Mouse (Mus musculus): ENCODE results near the gene Myo10. TPM values are rescaled to one million over a fixed set of nuclear protein-coding genes. Genes with fewer than 3 reads are reported as not detected.

Gene Myo10
- total and polyA plus RNA-seq, 2 experiments from 2014 or later: 29.3 to 34.7 TPM

DNA sequence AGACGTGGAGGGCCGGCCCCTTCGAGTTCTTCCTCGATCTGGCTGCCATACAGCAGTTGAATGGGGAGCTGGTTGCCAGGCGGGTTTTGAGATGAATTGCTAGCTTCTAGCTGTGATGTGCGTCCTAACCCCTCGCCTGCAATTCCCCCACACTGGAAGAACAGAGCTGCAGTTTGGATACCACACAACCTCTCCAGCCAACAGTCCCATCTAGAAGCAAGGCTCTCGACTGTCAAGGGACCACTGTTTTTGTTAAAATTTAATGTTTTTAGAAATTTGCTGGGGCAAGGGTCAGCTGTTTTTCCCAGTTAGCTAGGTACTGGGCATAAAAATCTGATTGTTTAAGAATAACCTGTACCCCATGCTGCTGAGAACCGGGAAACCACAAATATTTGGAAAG, 165.1 kb downstream of the Myo10 start:
- H3K4me3 ChIP-seq (ENCODE audit: low read depth, low read length): no peak overlapping the region
- no peaks in the 10 kb centered on the region for H3K4me1 ChIP-seq (ENCODE audit: insufficient read depth, low read length)
- ATAC-seq (ENCODE audit: low FRiP score) (no peak), DNase-seq (ENCODE audit: low spot score) (peak; percentile 38)
- H3K27ac ChIP-seq (ENCODE audit: low read depth, low read length): no peak overlapping the region
- H3K9ac ChIP-seq (replicated peaks; ENCODE audit: low read length, poor library complexity, severe bottlenecking): no peak overlapping the region
- H3K9me3 ChIP-seq (ENCODE audit: low read length): no peaks in the 10 kb centered on the region
- 65% methylated on average over 9 of the region's 9 CpGs for WGBS
- TF ChIP-seq CTCF (IDR thresholded peaks at IDR 0.05): no peak
- H3K27me3 ChIP-seq (ENCODE audit: insufficient read depth, low read length): no peaks in the 10 kb centered on the region
- no peak overlapping the region for H3K4me2 ChIP-seq (ENCODE audit: low read depth, low read length, poor library complexity, severe bottlenecking)
- H3K36me3 ChIP-seq (ENCODE audit: insufficient read depth, low read length): peaks cover 11% of the 10 kb centered on the region

DNA sequence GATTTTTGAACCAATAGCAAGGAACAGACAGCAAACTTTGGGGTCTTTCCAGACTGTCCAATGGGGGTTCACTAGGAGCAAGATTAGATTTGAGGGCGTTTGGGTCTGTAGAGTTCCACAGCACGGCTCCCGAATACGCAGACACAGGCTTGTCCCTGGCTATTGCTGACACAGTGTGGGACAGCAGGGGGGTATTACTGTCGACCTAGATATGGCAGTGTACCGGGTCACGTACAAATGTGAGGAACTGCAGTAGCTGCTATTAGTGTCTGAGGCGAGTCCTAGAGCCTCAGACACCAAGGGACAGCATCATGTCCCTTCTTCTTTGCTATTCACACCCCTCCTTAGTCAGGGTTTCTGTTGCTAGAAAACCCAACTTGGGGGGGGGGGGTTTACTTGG, 165.6 kb downstream of the Myo10 start:
- no peak for TF ChIP-seq CTCF (IDR thresholded peaks at IDR 0.05)
- no peak for ATAC-seq (ENCODE audit: low FRiP score)
- no peak for DNase-seq (ENCODE audit: low spot score)
- Histone ChIP-seq H3K36me3 (ENCODE audit: insufficient read depth, low read length) (peaks cover 11% of the 10 kb centered on the region), H3K9me3 (ENCODE audit: low read length) (no peaks in the 10 kb centered on the region), H3K27ac (ENCODE audit: low read depth, low read length) (no peak overlapping the region), H3K4me3 (ENCODE audit: low read depth, low read length) (no peak overlapping the region), H3K4me2 (ENCODE audit: low read depth, low read length, poor library complexity, severe bottlenecking) (no peak overlapping the region), H3K27me3 (ENCODE audit: insufficient read depth, low read length) (no peaks in the 10 kb centered on the region), H3K4me1 (ENCODE audit: insufficient read depth, low read length) (no peaks in the 10 kb centered on the region), H3K9ac (replicated peaks; ENCODE audit: low read length, poor library complexity, severe bottlenecking) (no peak overlapping the region)
- WGBS: 78% methylated on average over 8 of the region's 8 CpGs

DNA sequence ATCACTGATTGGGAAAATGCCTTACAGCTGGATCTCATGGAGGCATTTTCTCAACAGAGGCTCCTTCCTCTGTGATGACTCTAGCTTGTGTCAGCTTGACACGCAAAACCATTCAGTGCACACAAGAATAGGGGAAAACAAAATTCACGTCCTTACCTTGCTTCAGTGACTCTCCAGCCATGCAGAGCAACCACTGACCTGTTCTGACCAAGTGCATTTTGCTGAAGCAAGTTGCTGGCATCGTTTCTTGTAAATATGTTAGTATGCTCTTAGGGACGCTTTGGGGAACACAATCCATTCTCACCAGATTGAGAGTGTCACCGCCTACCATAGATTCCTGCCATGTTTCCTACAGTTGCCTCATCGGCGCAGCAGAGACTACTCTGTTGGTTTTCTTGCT, 166.2 kb downstream of the Myo10 start:
- ATAC-seq (ENCODE audit: low FRiP score) (no peak), DNase-seq (ENCODE audit: low spot score) (no peak)
- Histone ChIP-seq H3K9ac (replicated peaks; ENCODE audit: low read length, poor library complexity, severe bottlenecking) (no peak overlapping the region), H3K27ac (ENCODE audit: low read depth, low read length) (no peak overlapping the region), H3K4me1 (ENCODE audit: insufficient read depth, low read length) (no peaks in the 10 kb centered on the region), H3K9me3 (ENCODE audit: low read length) (no peaks in the 10 kb centered on the region), H3K4me3 (ENCODE audit: low read depth, low read length) (no peak overlapping the region), H3K27me3 (ENCODE audit: insufficient read depth, low read length) (no peaks in the 10 kb centered on the region), H3K36me3 (ENCODE audit: insufficient read depth, low read length) (peaks cover 11% of the 10 kb centered on the region), H3K4me2 (ENCODE audit: low read depth, low read length, poor library complexity, severe bottlenecking) (no peak overlapping the region)
- TF ChIP-seq CTCF (IDR thresholded peaks at IDR 0.05): no peak
- WGBS: 80% methylated on average over 7 of the region's 7 CpGs

DNA sequence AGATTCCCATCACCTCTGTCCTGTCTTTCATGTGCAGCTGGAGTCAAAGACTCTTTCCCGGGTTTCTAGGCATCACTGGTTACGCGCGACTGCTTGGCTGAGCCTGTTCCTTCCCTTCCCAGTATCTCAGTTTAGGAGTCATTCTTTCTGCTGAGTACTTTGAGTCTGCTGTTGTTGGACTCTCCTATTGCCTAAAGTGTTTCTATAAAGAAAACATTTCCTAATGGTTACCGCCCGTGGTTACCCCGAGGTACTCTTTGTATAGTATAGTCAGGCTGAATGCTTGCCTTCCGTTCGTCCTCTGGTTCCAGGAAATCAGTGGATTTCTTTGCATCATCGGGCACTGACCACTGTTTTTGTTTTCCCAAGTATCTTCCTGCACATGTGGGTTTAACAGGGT, 166.9 kb downstream of the Myo10 start:
- Histone ChIP-seq H3K9ac (replicated peaks; ENCODE audit: low read length, poor library complexity, severe bottlenecking) (no peak overlapping the region), H3K9me3 (ENCODE audit: low read length) (no peaks in the 10 kb centered on the region), H3K36me3 (ENCODE audit: insufficient read depth, low read length) (peaks cover 8% of the 10 kb centered on the region), H3K4me1 (ENCODE audit: insufficient read depth, low read length) (no peaks in the 10 kb centered on the region), H3K4me2 (ENCODE audit: low read depth, low read length, poor library complexity, severe bottlenecking) (no peak overlapping the region), H3K27ac (ENCODE audit: low read depth, low read length) (no peak overlapping the region), H3K27me3 (ENCODE audit: insufficient read depth, low read length) (no peaks in the 10 kb centered on the region), H3K4me3 (ENCODE audit: low read depth, low read length) (no peak overlapping the region)
- ATAC-seq (ENCODE audit: low FRiP score) (no peak), DNase-seq (ENCODE audit: low spot score) (no peak)
- TF ChIP-seq CTCF (IDR thresholded peaks at IDR 0.05): no peak
- WGBS: 71% methylated on average over 10 of the region's 10 CpGs

DNA sequence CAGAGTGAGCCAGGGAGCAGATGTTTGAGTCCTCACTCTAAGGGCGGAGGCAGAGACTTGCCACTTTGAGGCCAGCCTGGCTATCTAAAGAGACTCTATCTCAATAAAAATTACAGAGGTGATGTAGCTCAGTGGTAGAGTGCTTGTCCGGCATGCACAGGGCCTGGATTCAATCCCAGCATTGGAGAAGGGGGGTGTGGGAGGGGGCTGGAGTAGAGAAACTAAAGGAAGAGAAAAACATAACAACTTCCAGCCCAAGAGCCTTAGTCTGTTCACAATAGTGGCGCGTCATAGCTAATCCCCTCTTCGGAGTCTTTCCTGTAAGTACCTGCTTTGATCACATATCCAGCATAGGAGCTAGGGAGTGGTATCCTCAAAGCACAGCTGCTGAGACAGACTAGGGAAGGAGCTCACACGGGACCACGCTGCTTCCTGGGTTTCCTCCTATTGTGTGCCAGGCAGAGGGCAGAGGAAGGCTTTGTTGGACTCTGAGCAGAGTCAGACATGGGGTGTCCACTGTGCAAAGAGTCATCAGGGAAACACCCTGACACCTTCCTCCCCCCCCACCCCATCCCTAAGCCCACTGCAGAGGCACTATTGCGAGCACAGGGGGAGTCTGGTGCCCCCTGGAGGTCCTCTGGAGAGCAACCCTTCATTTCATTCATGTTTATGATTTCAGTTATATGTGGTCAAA, 169.5 kb downstream of the Myo10 start:
- H3K27ac ChIP-seq (ENCODE audit: low read depth, low read length): no peak overlapping the region
- 0 out of 2 replicates have a peak, but pooled peaks cover 7% of the 10 kb centered on the region for H3K36me3 ChIP-seq (ENCODE audit: insufficient read depth, low read length)
- no peak overlapping the region for H3K9ac ChIP-seq (replicated peaks; ENCODE audit: low read length, poor library complexity, severe bottlenecking)
- ATAC-seq (ENCODE audit: low FRiP score): no peak; the same call in 1 of the 2 replicates
- no peak overlapping the region for H3K4me3 ChIP-seq (ENCODE audit: low read depth, low read length)
- no peaks in the 10 kb centered on the region for H3K9me3 ChIP-seq (ENCODE audit: low read length)
- TF ChIP-seq CTCF (IDR thresholded peaks at IDR 0.05): peak; percentile 56
- no peak overlapping the region for H3K4me2 ChIP-seq (ENCODE audit: low read depth, low read length, poor library complexity, severe bottlenecking)
- 45% methylated on average over 8 of the region's 8 CpGs for WGBS
- DNase-seq (ENCODE audit: low spot score): no peak
- H3K27me3 ChIP-seq (ENCODE audit: insufficient read depth, low read length): no peaks in the 10 kb centered on the region
- H3K4me1 ChIP-seq (ENCODE audit: insufficient read depth, low read length): no peaks in the 10 kb centered on the region

DNA sequence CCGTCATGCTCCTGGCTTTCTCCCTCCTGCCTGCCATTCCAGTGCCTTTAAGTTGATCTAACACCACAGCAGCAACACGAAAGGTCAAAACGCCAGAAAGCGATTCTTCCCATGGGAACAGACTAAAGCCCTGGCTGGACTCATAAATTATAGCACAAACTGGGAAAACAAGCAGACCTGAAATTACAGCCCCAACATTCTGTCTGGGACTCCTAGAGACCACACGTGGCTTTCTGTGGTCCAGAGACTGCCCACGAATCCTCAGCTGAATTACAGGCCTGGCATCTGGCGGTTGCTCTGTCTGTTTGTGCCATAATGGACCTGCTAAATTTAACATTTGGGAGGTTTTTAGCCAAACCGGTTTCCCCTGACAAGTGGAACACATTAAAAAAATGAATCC, 171.8 kb downstream of the Myo10 start:
- Histone ChIP-seq H3K9ac (replicated peaks; ENCODE audit: low read length, poor library complexity, severe bottlenecking) (no peak overlapping the region), H3K4me3 (ENCODE audit: low read depth, low read length) (no peak overlapping the region), H3K4me2 (ENCODE audit: low read depth, low read length, poor library complexity, severe bottlenecking) (no peak overlapping the region), H3K4me1 (ENCODE audit: insufficient read depth, low read length) (no peaks in the 10 kb centered on the region), H3K27me3 (ENCODE audit: insufficient read depth, low read length) (no peaks in the 10 kb centered on the region), H3K27ac (ENCODE audit: low read depth, low read length) (no peak overlapping the region), H3K36me3 (ENCODE audit: insufficient read depth, low read length) (0 out of 2 replicates have a peak, but pooled peaks cover 7% of the 10 kb centered on the region), H3K9me3 (ENCODE audit: low read length) (no peaks in the 10 kb centered on the region)
- no peak for DNase-seq (ENCODE audit: low spot score)
- TF ChIP-seq CTCF (IDR thresholded peaks at IDR 0.05): no peak
- 86% methylated on average over 8 of the region's 8 CpGs for WGBS
- ATAC-seq (ENCODE audit: low FRiP score): no peak

Data from midbrain, postnatal 0 days (tissue).